Mouse (Mus musculus) kidney, adult 18-20 months (tissue): ENCODE measurements around the gene Zfp639.

Experiments used
- DNase-seq: peaks from one replicate; pipeline ENCODE4 v3.0.0; 2021

The Zfp639 gene

GRCm38 (mm10) chr3:32506366-32507225 lies 3.5 kb upstream of the Zfp639 start:
- no peak for DNase-seq

DNA sequence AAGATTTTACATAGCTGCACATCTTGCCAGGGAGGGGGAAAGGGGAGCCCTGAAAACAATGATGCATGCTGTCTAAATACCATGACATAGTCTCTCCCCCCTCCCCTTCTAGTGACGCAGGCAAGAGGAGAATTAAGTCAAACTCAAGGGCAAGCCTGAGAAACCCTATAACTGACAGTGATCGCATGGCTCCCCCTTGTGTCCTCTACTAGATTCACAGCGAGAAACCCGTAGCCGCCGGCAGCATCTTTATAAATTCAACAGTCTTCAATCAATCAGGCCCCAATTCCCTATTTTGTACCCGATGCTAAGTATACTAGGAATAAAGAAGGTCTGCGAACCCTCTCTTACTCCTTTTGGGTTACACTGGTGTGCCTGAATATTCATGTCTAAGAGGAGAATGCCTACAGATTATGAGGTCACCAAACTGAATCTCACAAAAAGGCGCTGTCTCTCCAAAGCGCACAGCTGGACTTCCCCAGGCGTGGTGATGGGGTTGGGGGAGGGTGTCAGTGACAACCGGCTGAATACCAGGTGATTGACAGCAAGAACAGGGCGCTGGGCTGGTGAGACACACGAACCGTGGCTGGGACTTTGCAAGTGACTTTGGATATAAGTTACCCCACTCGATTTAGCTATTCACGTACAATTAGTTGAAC lies 1.3 kb upstream of the Zfp639 start:
- peak; percentile 70 for DNase-seq

DNA sequence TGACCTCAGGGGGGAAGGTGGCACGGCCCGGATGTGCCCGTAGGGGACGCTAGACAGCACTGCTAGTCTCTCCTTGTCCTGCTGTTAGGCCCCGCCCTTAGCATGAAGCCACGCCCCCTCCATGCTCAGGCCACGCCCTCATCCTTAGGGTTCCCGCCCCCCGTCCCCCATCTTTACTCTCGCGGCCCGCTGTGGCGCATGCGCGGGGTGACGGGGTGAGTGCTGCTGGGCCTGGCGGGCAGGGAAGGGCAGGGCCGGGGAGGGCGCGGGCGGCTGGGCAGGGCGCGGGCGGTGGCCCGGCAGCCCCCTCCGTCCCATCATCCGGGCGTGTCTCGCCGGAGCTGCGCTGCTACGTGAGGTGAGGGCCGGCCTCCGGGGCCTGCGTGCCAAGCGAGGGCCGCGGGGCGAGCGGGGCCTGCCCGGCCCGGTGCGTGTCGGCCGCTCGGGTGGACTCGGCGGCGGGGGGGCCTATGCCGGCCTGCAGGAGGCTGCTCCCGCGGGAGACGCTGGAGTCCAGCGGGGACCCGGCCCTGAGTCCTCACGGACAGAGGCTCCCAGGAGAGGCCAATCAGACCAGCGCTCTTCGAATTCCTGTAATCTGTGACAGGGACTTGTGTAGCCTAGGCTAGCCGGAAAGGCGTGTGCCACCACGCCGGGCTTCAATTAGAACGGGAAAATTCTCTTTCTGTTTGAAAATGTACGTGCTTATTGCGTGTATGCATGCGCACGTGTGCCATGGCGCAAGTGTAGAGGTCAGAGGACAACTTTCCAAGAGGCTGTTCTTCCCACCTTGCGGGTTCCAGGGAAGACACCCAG lies 524 bp downstream of the Zfp639 start:
- DNase-seq, result peak; percentile 98

GRCm38 (mm10) chr3:32511191-32511550 lies 1.1 kb downstream of the Zfp639 start:
- no peak for DNase-seq

- DNase-seq, result no peak
These were observed 2.7 kb downstream of the Zfp639 start for GRCm38 (mm10) chr3:32512686-32513284.

DNA sequence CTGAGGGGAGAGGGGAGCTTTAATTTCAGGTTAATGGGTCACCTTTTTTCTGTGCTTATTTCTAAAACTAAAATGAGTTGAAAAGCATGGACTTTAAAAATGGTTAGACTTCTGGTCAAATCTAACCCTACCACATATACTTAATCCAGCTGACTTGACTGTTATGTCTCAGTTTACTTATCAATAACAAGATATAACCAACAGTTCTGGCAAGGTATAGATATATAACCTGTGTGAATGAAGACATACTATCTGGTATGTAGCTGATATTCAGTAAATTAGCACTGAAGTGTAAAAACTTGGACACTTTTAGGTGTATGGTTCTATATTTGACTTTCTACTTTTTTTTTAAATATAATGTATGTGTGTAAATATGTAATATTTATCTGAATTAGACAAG lies 3.5 kb downstream of the Zfp639 start:
- no peak for DNase-seq

GRCm38 (mm10) chr3:32527181-32527580 lies 17.1 kb downstream of the Zfp639 start:
- DNase-seq, result no peak

- DNase-seq, result peak; percentile 95
These were observed 19.3 kb downstream of the Zfp639 start, which contains the start of gene Mfn1 for GRCm38 (mm10) chr3:32529303-32529898. Gene Mfn1 (plus strand): TSS chr3:32529465.

DNA sequence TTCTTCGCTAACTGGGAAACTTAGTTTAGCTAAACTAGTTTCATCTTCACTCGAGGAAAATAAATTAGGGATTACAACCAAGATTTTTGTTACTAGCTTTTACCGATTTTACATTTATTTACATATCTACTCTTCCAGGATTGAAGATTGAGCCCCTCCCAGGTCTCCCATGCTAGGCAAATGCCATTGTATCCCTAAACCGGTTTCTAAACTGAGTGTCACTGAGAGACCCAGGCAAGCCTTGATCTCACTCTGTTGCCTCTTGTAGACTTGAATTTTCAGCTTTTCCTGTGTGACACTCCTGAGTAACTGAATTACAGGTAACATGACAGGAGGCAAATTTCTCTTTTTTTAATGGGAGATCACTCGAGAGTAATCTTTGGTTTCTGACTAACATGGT lies 20.0 kb downstream of the Zfp639 start:
- DNase-seq, result no peak

- no peak for DNase-seq
These were observed 25.6 kb downstream of the Zfp639 start for GRCm38 (mm10) chr3:32535692-32536091.

- peak; percentile 73 for DNase-seq
These were observed 27.5 kb downstream of the Zfp639 start for GRCm38 (mm10) chr3:32537556-32537955.

DNA sequence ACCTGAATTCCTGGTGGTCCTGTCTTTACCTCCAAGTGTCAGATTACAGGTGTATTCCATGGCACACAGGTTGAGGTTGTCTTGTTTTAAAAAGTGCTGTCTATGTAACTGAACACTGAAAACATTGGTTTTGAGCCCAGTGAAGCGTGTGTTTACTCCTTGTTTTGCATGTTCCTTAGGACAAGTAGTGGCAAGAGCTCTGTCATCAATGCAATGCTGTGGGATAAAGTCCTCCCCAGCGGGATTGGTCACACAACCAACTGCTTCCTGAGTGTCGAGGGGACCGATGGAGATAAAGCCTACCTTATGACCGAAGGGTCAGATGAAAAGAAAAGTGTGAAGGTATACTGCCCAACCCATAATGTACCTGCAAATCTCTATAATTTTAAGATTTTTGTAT lies 28.0 kb downstream of the Zfp639 start:
- DNase-seq, result no peak

- peak; percentile 40 for DNase-seq
These were observed 43.0 kb downstream of the Zfp639 start for GRCm38 (mm10) chr3:32553061-32553460.

- peak; percentile 29 for DNase-seq
These were observed 53.3 kb downstream of the Zfp639 start for GRCm38 (mm10) chr3:32563401-32563800.
